Mouse (Mus musculus) midbrain, embryonic 10.5 days (tissue): ENCODE results near the gene Sprr2h. TPM values are rescaled to one million over a fixed set of nuclear protein-coding genes. Genes with fewer than 3 reads are reported as not detected.

Experiments used
- DNase-seq: peaks from one replicate; pipeline ENCODE4 v3.0.0-alpha.2; 2017; ENCODE audit warnings: low spot score
- H3K27ac ChIP-seq: fragments of 300-500 bp; sonication (generic); replicated peaks from 2 replicates; pipeline ENCODE4 v1.5.1; 2016; ENCODE audit warnings: mild to moderate bottlenecking
- H3K27me3 ChIP-seq: fragments of 300-500 bp; sonication (generic); 2 replicates; pipeline ENCODE4 v1.6.1; 2016; ENCODE audit warnings: low read depth, mild to moderate bottlenecking; ENCODE audit not compliant: poor library complexity, severe bottlenecking
- H3K36me3 ChIP-seq: fragments of 300-500 bp; sonication (generic); 2 replicates; pipeline ENCODE4 v1.6.1; 2016; ENCODE audit warnings: mild to moderate bottlenecking, moderate library complexity
- H3K4me1 ChIP-seq: fragments of 300-500 bp; sonication (generic); 2 replicates; pipeline ENCODE4 v1.6.1; 2016
- H3K4me3 ChIP-seq: fragments of 300-500 bp; sonication (generic); 2 replicates; pipeline ENCODE4 v1.5.1; 2016; ENCODE audit warnings: mild to moderate bottlenecking, moderate library complexity
- H3K9me3 ChIP-seq: fragments of 300-500 bp; sonication (generic); replicated peaks from 2 replicates; pipeline ENCODE4 v1.6.1; 2016; ENCODE audit warnings: mild to moderate bottlenecking
- WGBS: fragments of 180-500 bp; shearing (Covaris S2); methylation state at CpG from one replicate; pipeline ENCODE4 v1.1.7; 2016; 5-methylcytosine and 5-hydroxymethylcytosine counted together
- polyA plus RNA-seq: library from polyadenylated mRNA; unstranded; fragments of >200 nt; fragmentation: Nextera tagmentation; extraction: Ambion mirVana; gene quantifications from 2 replicates; pipeline ENCODE4 v1.2.1, GENCODE M21; 2016

Sprr2h gene
- polyA plus RNA-seq = not detected in 2 replicates

- Histone ChIP-seq H3K27ac (no peak within 1 kb of the TSS), H3K9me3 (no peaks in the 10 kb centered on the region), H3K4me1 (no peaks in the 10 kb centered on the region), H3K36me3 (no peaks in the 10 kb centered on the region), H3K27me3 (no peaks in the 10 kb centered on the region), H3K4me3 (no peak within 1 kb of the TSS)
- 74% methylated on average over 1 of the region's 1 CpGs for WGBS
- no peak for DNase-seq
These were observed at the start of gene Sprr2h for GRCm38 (mm10) chr3:92385385-92385784. TSS of gene Sprr2h (plus strand) at chr3:92385685.

GRCm38 (mm10) chr3:92336278-92336677 lies 49.2 kb upstream of the Sprr2h start:
- H3K4me3 ChIP-seq = no peak overlapping the region
- H3K27me3 ChIP-seq = no peaks in the 10 kb centered on the region
- WGBS = 78% methylated on average over 1 of the region's 1 CpGs
- H3K9me3 ChIP-seq = no peaks in the 10 kb centered on the region
- no peak for DNase-seq
- H3K27ac ChIP-seq = no peak overlapping the region
- no peaks in the 10 kb centered on the region for H3K4me1 ChIP-seq
- H3K36me3 ChIP-seq = no peaks in the 10 kb centered on the region

- Histone ChIP-seq H3K4me1 (no peaks in the 10 kb centered on the region), H3K36me3 (no peaks in the 10 kb centered on the region), H3K27ac (no peak within 1 kb of the TSS), H3K27me3 (no peaks in the 10 kb centered on the region), H3K4me3 (no peak within 1 kb of the TSS), H3K9me3 (no peaks in the 10 kb centered on the region)
- no peak for DNase-seq
- WGBS = 91% methylated on average over 5 of the region's 5 CpGs
These were observed 46.6 kb upstream of the Sprr2h start, which contains the start of gene Sprr2d for GRCm38 (mm10) chr3:92338840-92339239. TSS of gene Sprr2d (plus strand) at chr3:92339140.

- H3K4me3 ChIP-seq = no peak within 1 kb of the TSS
- no peaks in the 10 kb centered on the region for H3K27me3 ChIP-seq
- no peaks in the 10 kb centered on the region for H3K36me3 ChIP-seq
- 78% methylated on average over 2 of the region's 2 CpGs for WGBS
- no peaks in the 10 kb centered on the region for H3K4me1 ChIP-seq
- H3K9me3 ChIP-seq = no peaks in the 10 kb centered on the region
- DNase-seq = no peak
- H3K27ac ChIP-seq = no peak within 1 kb of the TSS
These were observed 33.6 kb upstream of the Sprr2h start, which contains the start of gene Sprr2e for GRCm38 (mm10) chr3:92351843-92352242. TSS of gene Sprr2e (plus strand) at chr3:92352143.

- H3K4me3 ChIP-seq = no peak overlapping the region
- no peak overlapping the region for H3K27ac ChIP-seq
- no peaks in the 10 kb centered on the region for H3K36me3 ChIP-seq
- H3K9me3 ChIP-seq = no peaks in the 10 kb centered on the region
- H3K4me1 ChIP-seq = no peaks in the 10 kb centered on the region
- H3K27me3 ChIP-seq = no peaks in the 10 kb centered on the region
- DNase-seq = no peak
These were observed 23.9 kb upstream of the Sprr2h start for GRCm38 (mm10) chr3:92361619-92362018.

- no peak within 1 kb of the TSS for H3K27ac ChIP-seq
- no peaks in the 10 kb centered on the region for H3K36me3 ChIP-seq
- 83% methylated on average over 3 of the region's 3 CpGs for WGBS
- no peak for DNase-seq
- no peaks in the 10 kb centered on the region for H3K9me3 ChIP-seq
- no peak within 1 kb of the TSS for H3K4me3 ChIP-seq
- H3K27me3 ChIP-seq = no peaks in the 10 kb centered on the region
- H3K4me1 ChIP-seq = no peaks in the 10 kb centered on the region
These were observed 20.6 kb upstream of the Sprr2h start, which contains the start of gene Sprr2f for GRCm38 (mm10) chr3:92364887-92365286. TSS of gene Sprr2f (plus strand) at chr3:92365187.

- no peak overlapping the region for H3K4me3 ChIP-seq
- H3K36me3 ChIP-seq = no peaks in the 10 kb centered on the region
- no peaks in the 10 kb centered on the region for H3K9me3 ChIP-seq
- no peaks in the 10 kb centered on the region for H3K27me3 ChIP-seq
- no peaks in the 10 kb centered on the region for H3K4me1 ChIP-seq
- WGBS = 75% methylated on average over 2 of the region's 2 CpGs
- H3K27ac ChIP-seq = no peak overlapping the region
- DNase-seq = no peak
These were observed 11.9 kb upstream of the Sprr2h start for GRCm38 (mm10) chr3:92373613-92374012.

GRCm38 (mm10) chr3:92394301-92394700 lies 8.8 kb downstream of the Sprr2h start:
- Histone ChIP-seq H3K9me3 (no peaks in the 10 kb centered on the region), H3K36me3 (no peaks in the 10 kb centered on the region)
- WGBS = 43% methylated on average over 1 of the region's 1 CpGs

GRCm38 (mm10) chr3:92407691-92408090 lies 22.2 kb downstream of the Sprr2h start, which contains the start of gene Sprr2i:
TSS of gene Sprr2i (plus strand) at chr3:92407991.
- Histone ChIP-seq H3K36me3 (no peaks in the 10 kb centered on the region), H3K27me3 (no peaks in the 10 kb centered on the region), H3K27ac (no peak within 1 kb of the TSS), H3K4me1 (no peaks in the 10 kb centered on the region), H3K4me3 (no peak within 1 kb of the TSS), H3K9me3 (no peaks in the 10 kb centered on the region)
- DNase-seq = no peak
- WGBS = 93% methylated on average over 2 of the region's 2 CpGs

More at GRCm38 (mm10) chr3:92394301-92394700, 8.8 kb downstream of the Sprr2h start:
- Histone ChIP-seq H3K4me3 (no peak overlapping the region), H3K27ac (no peak overlapping the region), H3K4me1 (no peaks in the 10 kb centered on the region), H3K27me3 (no peaks in the 10 kb centered on the region)
- DNase-seq = no peak

GRCm38 (mm10) chr3:92417782-92418181 lies 32.3 kb downstream of the Sprr2h start, which contains the start of gene Sprr2j-ps:
TSS of gene Sprr2j-ps (plus strand) at chr3:92418082.
- no peak within 1 kb of the TSS for H3K4me3 ChIP-seq
- 94% methylated on average over 2 of the region's 2 CpGs for WGBS
- H3K4me1 ChIP-seq = no peaks in the 10 kb centered on the region
- no peak for DNase-seq
- no peak within 1 kb of the TSS for H3K27ac ChIP-seq
- H3K36me3 ChIP-seq = no peaks in the 10 kb centered on the region
- no peaks in the 10 kb centered on the region for H3K27me3 ChIP-seq
- H3K9me3 ChIP-seq = no peaks in the 10 kb centered on the region

GRCm38 (mm10) chr3:92429323-92429722 lies 43.8 kb downstream of the Sprr2h start, which contains the start of gene Gm9774:
TSS of gene Gm9774 (minus strand) at chr3:92429423.
- 93% methylated on average over 6 of the region's 6 CpGs for WGBS
- Histone ChIP-seq H3K27me3 (no peaks in the 10 kb centered on the region), H3K4me1 (no peaks in the 10 kb centered on the region)

GRCm38 (mm10) chr3:92432282-92432681 lies 46.8 kb downstream of the Sprr2h start, which contains the start of gene Sprr2k:
TSS of gene Sprr2k (plus strand) at chr3:92432582.
- H3K9me3 ChIP-seq = no peaks in the 10 kb centered on the region
- DNase-seq = no peak
- no peak within 1 kb of the TSS for H3K27ac ChIP-seq
- no peaks in the 10 kb centered on the region for H3K36me3 ChIP-seq
- WGBS = 89% methylated on average over 2 of the region's 2 CpGs
- H3K4me1 ChIP-seq = no peaks in the 10 kb centered on the region
- H3K27me3 ChIP-seq = no peaks in the 10 kb centered on the region
- H3K4me3 ChIP-seq = no peak within 1 kb of the TSS

More at GRCm38 (mm10) chr3:92429323-92429722, 43.8 kb downstream of the Sprr2h start, which contains the start of gene Gm9774:
- no peaks in the 10 kb centered on the region for H3K36me3 ChIP-seq
- no peaks in the 10 kb centered on the region for H3K9me3 ChIP-seq
- no peak within 1 kb of the TSS for H3K27ac ChIP-seq
- H3K4me3 ChIP-seq = no peak within 1 kb of the TSS
- no peak for DNase-seq
